Mouse (Mus musculus) CH12.LX (cell line): ENCODE data around the gene Cchcr1. TPM values are rescaled to one million over a fixed set of nuclear protein-coding genes. Genes with fewer than 3 reads are reported as not detected.

ENCODE experiments used
- polyA plus RNA-seq: library from polyadenylated mRNA; unstranded; fragments of >175 nt; gene quantifications from 2 replicates; pipeline ENCODE4 v1.2.1, GENCODE M21; 2012; ENCODE audit warnings: low read depth; ENCODE audit not compliant: insufficient read length
- total RNA-seq, 2 experiments: library from RNA; depleted of rRNA; stranded (reverse); fragments of 300-350 nt in 1 of 2; fragments of >200 nt in 1 of 2; gene quantifications; 2 replicates each; pipeline ENCODE4 v1.2.3; 2012 to 2014

Cchcr1 gene
- total and polyA plus RNA-seq, 3 experiments = 5.2 to 13.0 (median 11.3) TPM

Other genes with a start within 250 kb of the Cchcr1 start
- 24.3 and 31.8 TPM in 2 replicates for gene H2-Q1, start 196.7 kb upstream of the Cchcr1 start, total RNA-seq (2012; rRNA removed)
- 2.2 and 2.4 TPM in 2 replicates for gene H2-Q1, start 196.7 kb upstream of the Cchcr1 start, total RNA-seq (2014; rRNA removed)
- gene H2-Q1, start 196.7 kb upstream of the Cchcr1 start, polyA plus RNA-seq = 10.1 and 13.9 TPM in 2 replicates
- gene H2-Q2, start 174.9 kb upstream of the Cchcr1 start, total RNA-seq (2012; rRNA removed) = 0.25 and 0.47 TPM in 2 replicates
- gene H2-Q2, start 174.9 kb upstream of the Cchcr1 start, total RNA-seq (2014; rRNA removed) = not detected in 2 replicates
- gene H2-Q2, start 174.9 kb upstream of the Cchcr1 start, polyA plus RNA-seq = 15.1 and 21.6 TPM in 2 replicates
- gene H2-Q4, start 137.5 kb upstream of the Cchcr1 start, total RNA-seq (2012; rRNA removed) = 127 and 165 TPM in 2 replicates
- gene H2-Q4, start 137.5 kb upstream of the Cchcr1 start, total RNA-seq (2014; rRNA removed) = 116 and 128 TPM in 2 replicates
- gene H2-Q4, start 137.5 kb upstream of the Cchcr1 start, polyA plus RNA-seq = 157 and 181 TPM in 2 replicates
- gene H2-Q6, start 92.2 kb upstream of the Cchcr1 start, total RNA-seq (2012; rRNA removed) = 41.0 and 54.3 TPM in 2 replicates
- gene H2-Q6, start 92.2 kb upstream of the Cchcr1 start, total RNA-seq (2014; rRNA removed) = 79.7 and 90.3 TPM in 2 replicates
- 122 and 141 TPM in 2 replicates for gene H2-Q6, start 92.2 kb upstream of the Cchcr1 start, polyA plus RNA-seq
- 48.5 and 66.0 TPM in 2 replicates for gene H2-Q7, start 77.9 kb upstream of the Cchcr1 start, total RNA-seq (2012; rRNA removed)
- 30.9 and 40.9 TPM in 2 replicates for gene H2-Q7, start 77.9 kb upstream of the Cchcr1 start, total RNA-seq (2014; rRNA removed)
- 104 and 117 TPM in 2 replicates for gene H2-Q7, start 77.9 kb upstream of the Cchcr1 start, polyA plus RNA-seq
- gene H2-Q10, start 47.0 kb upstream of the Cchcr1 start, total RNA-seq (2012; rRNA removed) = 2.2 and 2.4 TPM in 2 replicates
- 0.62 and 0.93 TPM in 2 replicates for gene H2-Q10, start 47.0 kb upstream of the Cchcr1 start, total RNA-seq (2014; rRNA removed)
- gene H2-Q10, start 47.0 kb upstream of the Cchcr1 start, polyA plus RNA-seq = 60.0 and 83.0 TPM in 2 replicates
- 0.13 and 0.17 TPM in 2 replicates for gene Pou5f1, start 11.1 kb upstream of the Cchcr1 start, total RNA-seq (2012; rRNA removed)
- not detected in 2 replicates for gene Pou5f1, start 11.1 kb upstream of the Cchcr1 start, total RNA-seq (2014; rRNA removed)
- 0.38 TPM in 1 of 2 replicates, not detected in the other for gene Pou5f1, start 11.1 kb upstream of the Cchcr1 start, polyA plus RNA-seq
- 37.7 and 46.0 TPM in 2 replicates for gene Tcf19, start 276 bp upstream of the Cchcr1 start, total RNA-seq (2012; rRNA removed)
- 35.3 and 38.4 TPM in 2 replicates for gene Tcf19, start 276 bp upstream of the Cchcr1 start, total RNA-seq (2014; rRNA removed)
- 25.3 and 29.7 TPM in 2 replicates for gene Tcf19, start 276 bp upstream of the Cchcr1 start, polyA plus RNA-seq
- gene Psors1c2, start 16.1 kb downstream of the Cchcr1 start, total RNA-seq (2012; rRNA removed) = not detected in 2 replicates
- gene Psors1c2, start 16.1 kb downstream of the Cchcr1 start, total RNA-seq (2014; rRNA removed) = not detected in 2 replicates
- gene Psors1c2, start 16.1 kb downstream of the Cchcr1 start, polyA plus RNA-seq = 0.27 and 0.59 TPM in 2 replicates
- 0.46 and 0.76 TPM in 2 replicates for gene Cdsn, start 35.0 kb downstream of the Cchcr1 start, total RNA-seq (2012; rRNA removed)
- gene Cdsn, start 35.0 kb downstream of the Cchcr1 start, total RNA-seq (2014; rRNA removed) = 0.08 and 0.17 TPM in 2 replicates
- gene Cdsn, start 35.0 kb downstream of the Cchcr1 start, polyA plus RNA-seq = 1.3 and 1.4 TPM in 2 replicates
- not detected in 2 replicates for gene 2300002M23Rik, start 50.4 kb downstream of the Cchcr1 start, total RNA-seq (2012; rRNA removed)
- gene 2300002M23Rik, start 50.4 kb downstream of the Cchcr1 start, total RNA-seq (2014; rRNA removed) = not detected in 2 replicates
- not detected in 2 replicates for gene 2300002M23Rik, start 50.4 kb downstream of the Cchcr1 start, polyA plus RNA-seq
- not detected in 2 replicates for gene Sfta2, start 84.4 kb downstream of the Cchcr1 start, total RNA-seq (2012; rRNA removed)
- gene Sfta2, start 84.4 kb downstream of the Cchcr1 start, total RNA-seq (2014; rRNA removed) = not detected in 2 replicates
- not detected in 2 replicates for gene Sfta2, start 84.4 kb downstream of the Cchcr1 start, polyA plus RNA-seq
- gene Gm9573, start 109.5 kb downstream of the Cchcr1 start, total RNA-seq (2012; rRNA removed) = not detected in 2 replicates
- not detected in 2 replicates for gene Gm9573, start 109.5 kb downstream of the Cchcr1 start, total RNA-seq (2014; rRNA removed)
- gene Gm9573, start 109.5 kb downstream of the Cchcr1 start, polyA plus RNA-seq = not detected in 2 replicates
- gene Mucl3, start 126.6 kb downstream of the Cchcr1 start, total RNA-seq (2012; rRNA removed) = 0.80 and 1.3 TPM in 2 replicates
- gene Mucl3, start 126.6 kb downstream of the Cchcr1 start, total RNA-seq (2014; rRNA removed) = 0.08 and 0.11 TPM in 2 replicates
- gene Mucl3, start 126.6 kb downstream of the Cchcr1 start, polyA plus RNA-seq = 0.34 TPM in 2 replicates
- gene Vars2, start 150.5 kb downstream of the Cchcr1 start, total RNA-seq (2012; rRNA removed) = 26.3 and 30.3 TPM in 2 replicates
- 14.0 and 16.5 TPM in 2 replicates for gene Vars2, start 150.5 kb downstream of the Cchcr1 start, total RNA-seq (2014; rRNA removed)
- gene Vars2, start 150.5 kb downstream of the Cchcr1 start, polyA plus RNA-seq = 23.0 and 26.6 TPM in 2 replicates
- 51.7 and 55.7 TPM in 2 replicates for gene Gtf2h4, start 156.6 kb downstream of the Cchcr1 start, total RNA-seq (2012; rRNA removed)
- gene Gtf2h4, start 156.6 kb downstream of the Cchcr1 start, total RNA-seq (2014; rRNA removed) = 35.3 and 40.7 TPM in 2 replicates
- 40.0 and 40.4 TPM in 2 replicates for gene Gtf2h4, start 156.6 kb downstream of the Cchcr1 start, polyA plus RNA-seq
- gene Ddr1, start 187.5 kb downstream of the Cchcr1 start, total RNA-seq (2012; rRNA removed) = 3.5 and 3.6 TPM in 2 replicates
- gene Ddr1, start 187.5 kb downstream of the Cchcr1 start, total RNA-seq (2014; rRNA removed) = 0.83 and 1.3 TPM in 2 replicates
- 3.0 and 3.1 TPM in 2 replicates for gene Ddr1, start 187.5 kb downstream of the Cchcr1 start, polyA plus RNA-seq